Mouse (Mus musculus): ENCODE results near the gene Vmn1r14. TPM values are rescaled to one million over a fixed set of nuclear protein-coding genes. Genes with fewer than 3 reads are reported as not detected.
"Not testable (repeated sequence)": the region's sequence is repeated elsewhere in the genome, so short reads cannot be mapped to it uniquely, and the experiment has no call there.

Vmn1r14 gene
- polyA plus RNA-seq (2016; fragmentation: Nextera tagmentation; extraction: Ambion mirVana) = not detected in 2 replicates

GRCm38 (mm10) chr6:57231386-57231785, at the start of gene Vmn1r14:
TSS of gene Vmn1r14 (plus strand) at chr6:57231686.
- 91% methylated on average over 3 of the region's 3 CpGs for WGBS

GRCm38 (mm10) chr6:57190016-57190415, 41.5 kb upstream of the Vmn1r14 start:
- 66% methylated on average over 3 of the region's 3 CpGs for WGBS
- not testable (repeated sequence) for H3K4me3 ChIP-seq (replicated peaks); ATAC-seq (ENCODE audit: insufficient number of reproducible peaks, insufficient read depth, low FRiP score, low TSS enrichment, low read depth); H3K27me3 ChIP-seq; H3K9ac ChIP-seq (replicated peaks); H3K36me3 ChIP-seq; H3K4me2 ChIP-seq; H3K4me1 ChIP-seq (replicated peaks); H3K27ac ChIP-seq; H3K9me3 ChIP-seq

More at GRCm38 (mm10) chr6:57231386-57231785, at the start of gene Vmn1r14:
- H3K36me3 ChIP-seq = no peaks in the 10 kb centered on the region
- H3K9ac ChIP-seq (replicated peaks) = no peak within 1 kb of the TSS
- no peaks in the 10 kb centered on the region for H3K4me1 ChIP-seq (replicated peaks)
- ATAC-seq (ENCODE audit: insufficient number of reproducible peaks, insufficient read depth, low FRiP score, low TSS enrichment, low read depth) = no peak
- H3K9me3 ChIP-seq = no peaks in the 10 kb centered on the region
- no peak within 1 kb of the TSS for H3K27ac ChIP-seq
- no peaks in the 10 kb centered on the region for H3K27me3 ChIP-seq
- no peak within 1 kb of the TSS for H3K4me3 ChIP-seq (replicated peaks)
- no peak within 1 kb of the TSS for H3K4me2 ChIP-seq

- H3K9ac ChIP-seq (replicated peaks); H3K4me3 ChIP-seq (replicated peaks); ATAC-seq (ENCODE audit: insufficient number of reproducible peaks, insufficient read depth, low FRiP score, low TSS enrichment, low read depth); H3K4me2 ChIP-seq; H3K36me3 ChIP-seq; H3K4me1 ChIP-seq (replicated peaks); H3K9me3 ChIP-seq; H3K27ac ChIP-seq; H3K27me3 ChIP-seq: not testable (repeated sequence)
- WGBS = 94% methylated on average over 1 of the region's 1 CpGs
Observed at GRCm38 (mm10) chr6:57202990-57203389, 28.5 kb upstream of the Vmn1r14 start, which contains the start of gene Vmn1r13. TSS of gene Vmn1r13 (plus strand) at chr6:57203290.

- no peaks in the 10 kb centered on the region for H3K27me3 ChIP-seq
- no peaks in the 10 kb centered on the region for H3K4me1 ChIP-seq (replicated peaks)
- H3K9me3 ChIP-seq = no peaks in the 10 kb centered on the region
- H3K36me3 ChIP-seq = no peaks in the 10 kb centered on the region
- H3K27ac ChIP-seq = no peak within 1 kb of the TSS
- no peak within 1 kb of the TSS for H3K4me3 ChIP-seq (replicated peaks)
- no peak within 1 kb of the TSS for H3K4me2 ChIP-seq
- 79% methylated on average over 1 of the region's 1 CpGs for whole genome bisulfite sequencing
- no peak for ATAC-seq (ENCODE audit: insufficient number of reproducible peaks, insufficient read depth, low FRiP score, low TSS enrichment, low read depth)
- no peak within 1 kb of the TSS for H3K9ac ChIP-seq (replicated peaks)
Observed at GRCm38 (mm10) chr6:57257652-57258051, 26.2 kb downstream of the Vmn1r14 start, which contains the start of gene Vmn1r15. TSS of gene Vmn1r15 (plus strand) at chr6:57257952.

DNA sequence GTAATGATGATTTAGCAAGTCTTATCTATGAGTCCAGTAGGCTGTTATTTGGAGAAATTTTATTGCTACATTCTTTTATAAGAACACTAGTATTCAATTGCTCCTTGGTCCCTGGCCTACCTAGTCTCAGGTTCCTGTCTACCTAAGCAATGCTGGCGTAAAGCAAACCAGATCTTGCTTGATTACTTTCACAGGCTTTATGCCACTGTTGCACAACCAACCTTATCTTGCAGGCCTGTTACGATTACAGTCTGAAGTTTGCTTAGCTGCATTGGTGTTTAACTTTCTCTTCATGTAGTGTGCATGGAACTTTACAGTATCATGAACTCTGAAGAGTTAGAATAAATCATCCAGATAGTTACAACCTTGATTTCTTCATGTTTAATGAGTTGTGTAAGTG, 29.5 kb downstream of the Vmn1r14 start:
- no peak overlapping the region for H3K4me3 ChIP-seq (replicated peaks)
- 87% methylated on average over 2 of the region's 2 CpGs for WGBS
- no peaks in the 10 kb centered on the region for H3K36me3 ChIP-seq
- no peak overlapping the region for H3K4me2 ChIP-seq
- no peaks in the 10 kb centered on the region for H3K27me3 ChIP-seq
- H3K9ac ChIP-seq (replicated peaks) = no peak overlapping the region
- ATAC-seq (ENCODE audit: insufficient number of reproducible peaks, insufficient read depth, low FRiP score, low TSS enrichment, low read depth) = no peak
- H3K4me1 ChIP-seq (replicated peaks) = no peaks in the 10 kb centered on the region
- no peaks in the 10 kb centered on the region for H3K9me3 ChIP-seq
- no peak overlapping the region for H3K27ac ChIP-seq

GRCm38 (mm10) chr6:57271881-57272280, 40.4 kb downstream of the Vmn1r14 start:
- Histone ChIP-seq H3K27ac (no peak overlapping the region), H3K4me3 (replicated peaks) (no peak overlapping the region), H3K9me3 (no peaks in the 10 kb centered on the region), H3K9ac (replicated peaks) (no peak overlapping the region), H3K4me2 (no peak overlapping the region), H3K4me1 (replicated peaks) (0 out of 2 replicates have a peak, but pooled peaks cover 6% of the 10 kb centered on the region), H3K36me3 (no peaks in the 10 kb centered on the region), H3K27me3 (no peaks in the 10 kb centered on the region)
- WGBS = 61% methylated on average over 3 of the region's 3 CpGs
- no peak for ATAC-seq (ENCODE audit: insufficient number of reproducible peaks, insufficient read depth, low FRiP score, low TSS enrichment, low read depth)

GRCm38 (mm10) chr6:57272517-57272916, 41.0 kb downstream of the Vmn1r14 start:
- H3K4me3 ChIP-seq (replicated peaks) = no peak overlapping the region
- H3K36me3 ChIP-seq = no peaks in the 10 kb centered on the region
- no peak overlapping the region for H3K27ac ChIP-seq
- no peak overlapping the region for H3K4me2 ChIP-seq
- 0 out of 2 replicates have a peak, but pooled peaks cover 6% of the 10 kb centered on the region for H3K4me1 ChIP-seq (replicated peaks)
- H3K27me3 ChIP-seq = no peaks in the 10 kb centered on the region
- ATAC-seq (ENCODE audit: insufficient number of reproducible peaks, insufficient read depth, low FRiP score, low TSS enrichment, low read depth) = no peak
- H3K9me3 ChIP-seq = no peaks in the 10 kb centered on the region
- no peak overlapping the region for H3K9ac ChIP-seq (replicated peaks)

DNA sequence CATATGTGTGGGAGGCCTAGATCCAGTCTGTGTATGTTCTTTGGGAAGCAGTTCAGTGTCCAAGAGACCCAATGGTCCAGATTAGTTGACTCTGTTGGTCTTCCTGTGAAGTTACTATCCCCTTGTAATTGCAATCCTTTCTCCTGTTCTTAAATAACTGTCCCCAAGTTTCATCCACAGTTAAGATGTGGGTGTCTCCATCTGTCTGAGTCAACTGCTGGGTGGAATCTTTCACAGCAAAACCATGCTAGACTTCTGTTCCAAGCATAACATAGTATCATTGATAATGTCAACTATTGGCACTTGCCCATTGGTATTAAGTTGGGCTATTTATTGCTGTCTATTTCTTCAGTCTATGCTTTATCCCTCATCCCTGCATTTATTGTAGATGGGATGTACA, 47.5 kb downstream of the Vmn1r14 start:
- H3K4me1 ChIP-seq (replicated peaks) = no peaks in the 10 kb centered on the region
- H3K27ac ChIP-seq = no peak overlapping the region
- H3K9ac ChIP-seq (replicated peaks) = no peak overlapping the region
- no peaks in the 10 kb centered on the region for H3K27me3 ChIP-seq
- no peaks in the 10 kb centered on the region for H3K36me3 ChIP-seq
- no peaks in the 10 kb centered on the region for H3K9me3 ChIP-seq
- no peak for ATAC-seq (ENCODE audit: insufficient number of reproducible peaks, insufficient read depth, low FRiP score, low TSS enrichment, low read depth)
- no peak overlapping the region for H3K4me3 ChIP-seq (replicated peaks)
- no peak overlapping the region for H3K4me2 ChIP-seq

Other genes with a start within 250 kb of the Vmn1r14 start
- gene Vmn1r6, start 234.4 kb upstream of the Vmn1r14 start, polyA plus RNA-seq (2016; fragmentation: Nextera tagmentation; extraction: Ambion mirVana) = not detected in 2 replicates
- not detected in 2 replicates for gene Vmn1r7, start 206.4 kb upstream of the Vmn1r14 start, polyA plus RNA-seq (2016; fragmentation: Nextera tagmentation; extraction: Ambion mirVana)
- gene Vmn1r8, start 199.4 kb upstream of the Vmn1r14 start, polyA plus RNA-seq (2016; fragmentation: Nextera tagmentation; extraction: Ambion mirVana) = not detected in 2 replicates
- not detected in 2 replicates for gene Vmn1r9, start 164.9 kb upstream of the Vmn1r14 start, polyA plus RNA-seq (2016; fragmentation: Nextera tagmentation; extraction: Ambion mirVana)
- gene Vmn1r10, start 122.2 kb upstream of the Vmn1r14 start, polyA plus RNA-seq (2016; fragmentation: Nextera tagmentation; extraction: Ambion mirVana) = not detected in 2 replicates
- gene Vmn1r11, start 98.2 kb upstream of the Vmn1r14 start, polyA plus RNA-seq (2016; fragmentation: Nextera tagmentation; extraction: Ambion mirVana) = not detected in 2 replicates
- gene Vmn1r12, start 74.8 kb upstream of the Vmn1r14 start, polyA plus RNA-seq (2016; fragmentation: Nextera tagmentation; extraction: Ambion mirVana) = not detected in 2 replicates
- gene Vmn1r13, start 28.4 kb upstream of the Vmn1r14 start, polyA plus RNA-seq (2016; fragmentation: Nextera tagmentation; extraction: Ambion mirVana) = not detected in 2 replicates
- not detected in 2 replicates for gene Vmn1r15, start 26.3 kb downstream of the Vmn1r14 start, polyA plus RNA-seq (2016; fragmentation: Nextera tagmentation; extraction: Ambion mirVana)
- not detected in 2 replicates for gene Vmn1r16, start 97.8 kb downstream of the Vmn1r14 start, polyA plus RNA-seq (2016; fragmentation: Nextera tagmentation; extraction: Ambion mirVana)
- not detected in 2 replicates for gene Vmn1r17, start 132.0 kb downstream of the Vmn1r14 start, polyA plus RNA-seq (2016; fragmentation: Nextera tagmentation; extraction: Ambion mirVana)
- gene Vmn1r18, start 164.1 kb downstream of the Vmn1r14 start, polyA plus RNA-seq (2016; fragmentation: Nextera tagmentation; extraction: Ambion mirVana) = not detected in 2 replicates
- not detected in 2 replicates for gene Vmn1r19, start 172.1 kb downstream of the Vmn1r14 start, polyA plus RNA-seq (2016; fragmentation: Nextera tagmentation; extraction: Ambion mirVana)
- not detected in 2 replicates for gene Vmn1r20, start 197.2 kb downstream of the Vmn1r14 start, polyA plus RNA-seq (2016; fragmentation: Nextera tagmentation; extraction: Ambion mirVana)

All from limb, embryonic 12.5 days (tissue).